Mouse (Mus musculus) stomach, embryonic 14.5 days (tissue): ENCODE data around the gene 0610037L13Rik. TPM values are rescaled to one million over a fixed set of nuclear protein-coding genes. Genes with fewer than 3 reads are reported as not detected.
A peak's percentile ranks its signal among the peaks of the same experiment; 100 is the strongest.

Source experiments
- ATAC-seq: fragments of 200-750 bp; cut with Nextera tagmentation; 2 replicates; pipeline ENCODE4 v1.8.0; 2017; ENCODE audit warnings: low read depth, moderate TSS enrichment; ENCODE audit not compliant: insufficient number of reproducible peaks, insufficient read depth, low FRiP score
- H3K27ac ChIP-seq: fragments of 300-500 bp; sonication (generic); 2 replicates; pipeline ENCODE4 v1.5.1; 2014; ENCODE audit warnings: mild to moderate bottlenecking, low read length, moderate library complexity, mixed read lengths
- H3K27me3 ChIP-seq: fragments of 300-500 bp; sonication (generic); 2 replicates; pipeline ENCODE4 v1.6.1; 2014; ENCODE audit warnings: low read length, control low read depth, mixed read lengths; ENCODE audit not compliant: control insufficient read depth, insufficient read depth
- H3K36me3 ChIP-seq: fragments of 300-500 bp; sonication (generic); 2 replicates; pipeline ENCODE4 v1.6.1; 2014; ENCODE audit warnings: mild to moderate bottlenecking, control low read depth, low read length, moderate library complexity, mixed read lengths; ENCODE audit not compliant: control insufficient read depth, insufficient read depth
- H3K4me1 ChIP-seq: fragments of 300-500 bp; sonication (generic); 2 replicates; pipeline ENCODE4 v1.6.1; 2014; ENCODE audit warnings: low read length, control low read depth, mixed read lengths; ENCODE audit not compliant: control insufficient read depth, insufficient read depth
- H3K4me2 ChIP-seq: fragments of 300-500 bp; sonication (generic); replicated peaks from 2 replicates; pipeline ENCODE4 v1.6.1; 2014; ENCODE audit warnings: low read depth, low read length, control low read depth
- H3K4me3 ChIP-seq: fragments of 300-500 bp; sonication (generic); 2 replicates; pipeline ENCODE4 v1.5.1; 2014; ENCODE audit warnings: low read depth, low read length, control low read depth
- H3K9ac ChIP-seq: fragments of 300-500 bp; sonication (generic); replicated peaks from 2 replicates; pipeline ENCODE4 v1.6.1; 2014; ENCODE audit warnings: low read depth, mild to moderate bottlenecking, control low read depth, low read length, moderate library complexity, mixed read lengths
- H3K9me3 ChIP-seq: fragments of 300-500 bp; sonication (generic); 2 replicates; pipeline ENCODE4 v1.6.1; 2016; ENCODE audit warnings: low read depth, low read length, control low read depth; ENCODE audit not compliant: control insufficient read depth
- WGBS: fragments of 180-500 bp; shearing (Covaris S2); extraction: QIAGEN DNeasy Blood & Tissue Kit; methylation state at CpG from one replicate; pipeline ENCODE4 v1.1.7; 2014; 5-methylcytosine and 5-hydroxymethylcytosine counted together
- polyA plus RNA-seq: library from polyadenylated mRNA; unstranded; fragments of >200 nt; fragmentation: Nextera tagmentation; extraction: Ambion mirVana; gene quantifications from 2 replicates; pipeline ENCODE4 v1.2.1, GENCODE M21; 2014

Gene 0610037L13Rik
- polyA plus RNA-seq, 1 experiment from 2014 or later: 147 TPM

DNA sequence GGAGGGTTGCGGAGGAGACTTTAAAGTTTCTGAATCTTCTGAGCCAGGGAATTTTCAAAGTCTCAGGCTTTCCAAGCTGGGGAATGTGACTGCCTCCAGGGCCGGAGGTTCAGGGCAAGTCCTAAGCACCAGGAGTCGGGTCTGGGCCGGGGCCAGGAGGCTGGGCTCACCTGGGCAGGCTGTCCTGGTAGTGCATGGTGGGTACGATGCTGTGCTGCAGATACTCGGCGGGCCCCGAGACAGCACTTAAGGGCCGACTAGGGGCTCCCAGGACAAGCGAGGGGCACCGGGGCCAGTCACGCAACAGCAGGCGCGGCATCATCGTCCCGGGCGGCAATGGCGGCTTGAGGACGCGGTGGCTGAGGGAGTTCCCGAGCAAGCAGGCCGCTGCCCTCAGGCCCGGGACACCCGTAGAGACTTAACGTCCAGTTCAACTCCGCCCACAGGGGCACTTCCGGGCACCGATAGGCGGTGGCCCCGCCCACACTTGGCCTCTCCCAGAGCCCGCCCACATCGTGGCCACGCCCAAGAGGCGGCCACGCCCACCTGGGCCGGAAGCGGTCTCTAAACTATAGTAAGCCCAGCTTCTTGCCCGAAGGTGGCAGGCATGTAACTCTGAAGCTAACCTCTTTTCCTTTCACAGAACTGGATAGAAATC lies 33.7 kb downstream of the 0610037L13Rik start, which contains the start of gene Cpt2:
Gene Cpt2 (minus strand): TSS at position 466 of the 658 bp plus-strand sequence.
- H3K27me3 ChIP-seq: no peaks in the 10 kb centered on the region
- H3K4me3 ChIP-seq: peak within 1 kb of the TSS; percentile 87
- peaks cover 14% of the 10 kb centered on the region; the same call in 1 of the 2 replicates for H3K4me1 ChIP-seq
- peak within 1 kb of the TSS; percentile 89 for H3K9ac ChIP-seq
- peak within 1 kb of the TSS; percentile 72 for H3K4me2 ChIP-seq
- H3K27ac ChIP-seq: peak within 1 kb of the TSS; percentile 79; the same call in 1 of the 2 replicates
- no peaks in the 10 kb centered on the region for H3K9me3 ChIP-seq
- peak; percentile 96 for ATAC-seq
- H3K36me3 ChIP-seq: no peaks in the 10 kb centered on the region
- under 1% methylated on average over 38 of the region's 38 CpGs for WGBS

DNA sequence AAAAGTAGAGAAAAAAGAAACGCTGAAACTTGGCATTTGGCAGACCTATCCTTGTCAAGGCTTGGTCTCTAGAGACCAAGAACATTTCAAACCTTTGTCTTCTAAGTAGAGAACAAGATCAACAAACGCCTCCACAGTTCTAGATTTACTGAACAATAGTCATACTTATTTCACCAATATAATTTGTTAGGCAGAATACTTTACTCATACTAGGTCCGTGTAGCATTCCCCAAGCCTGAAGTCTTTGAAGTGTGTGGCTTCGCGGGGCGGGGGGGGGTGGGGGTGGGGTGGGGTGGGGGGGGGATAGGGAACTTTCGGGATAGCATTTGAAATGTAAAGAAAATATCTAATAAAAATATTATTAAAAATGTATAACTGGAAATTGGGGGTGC lies 34.2 kb downstream of the 0610037L13Rik start:
- no peaks in the 10 kb centered on the region for H3K9me3 ChIP-seq
- no peaks in the 10 kb centered on the region for H3K36me3 ChIP-seq
- H3K27ac ChIP-seq: no peak overlapping the region
- no peaks in the 10 kb centered on the region for H3K27me3 ChIP-seq
- peak overlapping the region; percentile 87 for H3K4me3 ChIP-seq
- H3K4me1 ChIP-seq: peaks cover 14% of the 10 kb centered on the region; the same call in 1 of the 2 replicates
- peak overlapping the region; percentile 89; the same call in 1 of the 2 replicates for H3K9ac ChIP-seq
- 54% methylated on average over 7 of the region's 7 CpGs for WGBS
- ATAC-seq: no peak; the same call in 1 of the 2 replicates
- H3K4me2 ChIP-seq: peak overlapping the region; percentile 72

DNA sequence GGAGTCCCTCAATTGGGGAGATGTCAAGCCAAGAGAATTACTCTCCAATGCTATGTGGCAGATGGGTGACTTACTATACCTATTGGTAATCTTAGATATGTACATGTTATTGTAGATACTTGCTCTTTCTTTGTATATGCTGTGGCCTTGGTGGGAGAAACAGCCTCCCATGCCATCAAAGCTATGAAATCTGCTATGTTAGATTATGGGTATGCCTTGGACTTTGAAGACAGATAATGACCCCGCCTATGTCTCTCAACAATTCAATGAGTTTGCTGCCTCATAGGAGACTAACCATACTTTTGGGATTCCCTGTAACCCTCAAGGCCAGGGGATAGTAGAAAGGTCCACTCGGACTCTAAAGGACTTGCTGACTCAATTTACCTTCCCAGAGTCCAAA lies 38.7 kb downstream of the 0610037L13Rik start:
- no peak overlapping the region for H3K4me3 ChIP-seq
- no peak overlapping the region for H3K9ac ChIP-seq
- H3K4me2 ChIP-seq: no peak overlapping the region
- no peaks in the 10 kb centered on the region for H3K27me3 ChIP-seq
- ATAC-seq: no peak
- no peaks in the 10 kb centered on the region for H3K36me3 ChIP-seq
- no peaks in the 10 kb centered on the region for H3K4me1 ChIP-seq
- 60% methylated on average over 2 of the region's 2 CpGs for WGBS
- H3K9me3 ChIP-seq: no peaks in the 10 kb centered on the region
- H3K27ac ChIP-seq: no peak overlapping the region

DNA sequence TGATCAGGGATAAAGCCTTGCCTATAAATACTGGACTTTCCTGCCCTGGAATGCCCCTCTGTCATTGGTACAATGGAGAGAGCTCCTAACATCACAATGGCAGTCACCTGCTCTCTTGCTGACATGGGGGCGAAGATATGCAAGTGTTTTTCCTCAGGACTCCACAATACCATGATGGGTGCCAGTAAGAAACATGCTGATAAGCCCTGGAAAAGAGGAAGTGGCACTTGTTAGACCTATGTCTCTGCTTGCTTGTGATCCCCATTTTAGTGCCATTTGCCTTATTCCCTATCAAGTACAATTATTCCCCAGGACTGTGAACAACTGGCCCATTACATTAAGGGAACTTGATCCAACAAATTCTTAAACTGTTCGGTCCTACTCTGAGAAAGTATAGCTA lies 39.1 kb downstream of the 0610037L13Rik start:
- WGBS: 78% methylated on average over 2 of the region's 2 CpGs

DNA sequence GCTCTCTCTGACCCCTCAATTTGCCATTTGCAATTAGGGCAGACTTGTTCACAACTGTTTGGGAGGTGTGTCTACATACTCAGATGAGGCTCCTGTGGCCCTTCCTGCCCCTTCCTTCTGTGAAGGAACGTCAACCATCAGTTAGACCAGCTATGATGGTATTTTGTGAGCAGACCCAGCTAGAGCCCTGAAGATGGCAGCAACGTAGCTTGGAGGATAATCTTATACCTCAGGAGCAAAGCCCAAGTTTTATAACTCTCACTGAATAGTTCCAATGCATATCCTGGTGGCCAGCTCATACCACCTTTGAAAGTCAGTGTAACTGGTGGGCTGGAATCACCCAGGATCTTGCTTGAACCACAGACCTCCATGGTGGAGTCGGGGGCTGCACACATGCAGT lies 41.8 kb downstream of the 0610037L13Rik start:
- ATAC-seq: no peak
- Histone ChIP-seq H3K9ac (no peak overlapping the region), H3K4me1 (no peaks in the 10 kb centered on the region), H3K9me3 (no peaks in the 10 kb centered on the region), H3K4me2 (no peak overlapping the region), H3K4me3 (no peak overlapping the region), H3K27me3 (no peaks in the 10 kb centered on the region), H3K27ac (no peak overlapping the region), H3K36me3 (no peaks in the 10 kb centered on the region)
- 70% methylated on average over 3 of the region's 3 CpGs for WGBS

More for the DNA sequence above, 39.1 kb downstream of the 0610037L13Rik start:
- no peaks in the 10 kb centered on the region for H3K36me3 ChIP-seq
- no peak overlapping the region for H3K9ac ChIP-seq
- no peaks in the 10 kb centered on the region for H3K27me3 ChIP-seq
- no peak for ATAC-seq
- no peak overlapping the region for H3K27ac ChIP-seq
- H3K9me3 ChIP-seq: no peaks in the 10 kb centered on the region
- no peak overlapping the region for H3K4me2 ChIP-seq
- H3K4me3 ChIP-seq: no peak overlapping the region
- H3K4me1 ChIP-seq: no peaks in the 10 kb centered on the region

DNA sequence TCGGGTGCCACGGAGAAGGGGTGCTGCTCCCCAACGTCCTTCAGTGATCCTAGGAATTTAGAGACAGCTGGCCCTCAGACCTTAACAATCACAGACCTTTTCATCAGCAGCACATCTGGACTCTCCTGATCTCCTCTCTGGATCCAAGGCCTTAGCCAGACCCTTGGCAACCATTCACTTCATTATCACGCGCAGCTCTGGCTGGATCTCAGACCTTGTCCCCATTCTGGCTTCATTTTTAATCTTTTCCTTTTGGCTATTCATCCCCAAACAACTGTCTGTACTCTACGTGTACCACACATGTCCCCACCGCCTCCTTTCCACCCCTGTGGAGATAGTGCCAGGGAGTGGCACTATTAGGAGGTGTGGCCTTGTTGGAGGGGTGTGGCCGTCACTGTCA lies 43.6 kb downstream of the 0610037L13Rik start:
- Histone ChIP-seq H3K27ac (no peak overlapping the region), H3K4me1 (peaks cover 6% of the 10 kb centered on the region; the same call in 1 of the 2 replicates), H3K27me3 (no peaks in the 10 kb centered on the region), H3K36me3 (no peaks in the 10 kb centered on the region), H3K4me2 (no peak overlapping the region), H3K9ac (no peak overlapping the region), H3K4me3 (no peak overlapping the region), H3K9me3 (no peaks in the 10 kb centered on the region)
- no peak for ATAC-seq
- WGBS: 82% methylated on average over 8 of the region's 8 CpGs

DNA sequence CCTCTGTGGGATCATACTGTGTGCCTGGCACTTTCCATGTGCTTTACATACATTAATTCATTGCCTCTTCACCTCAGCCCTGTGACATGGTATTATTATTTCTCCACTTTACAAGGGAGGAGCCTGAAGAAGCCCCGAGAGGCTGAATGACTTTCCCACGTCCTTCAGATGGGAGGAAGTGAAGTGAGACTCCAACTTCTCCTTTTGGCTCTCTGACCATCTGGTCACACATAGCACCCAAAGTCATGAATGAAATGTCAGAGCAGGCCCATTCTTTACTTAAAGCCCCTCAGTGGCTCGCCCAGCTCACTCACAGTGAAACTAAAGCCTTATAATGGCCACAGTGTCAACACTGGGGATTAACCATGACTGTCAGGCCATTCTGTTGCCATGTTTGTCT lies 45.6 kb downstream of the 0610037L13Rik start:
- no peak overlapping the region for H3K27ac ChIP-seq
- H3K9ac ChIP-seq: no peak overlapping the region
- H3K4me2 ChIP-seq: no peak overlapping the region
- no peak overlapping the region for H3K4me3 ChIP-seq
- H3K4me1 ChIP-seq: peaks cover 6% of the 10 kb centered on the region; the same call in 1 of the 2 replicates
- no peaks in the 10 kb centered on the region for H3K36me3 ChIP-seq
- no peak for ATAC-seq
- 59% methylated on average over 3 of the region's 3 CpGs for WGBS
- no peaks in the 10 kb centered on the region for H3K9me3 ChIP-seq
- no peaks in the 10 kb centered on the region for H3K27me3 ChIP-seq

DNA sequence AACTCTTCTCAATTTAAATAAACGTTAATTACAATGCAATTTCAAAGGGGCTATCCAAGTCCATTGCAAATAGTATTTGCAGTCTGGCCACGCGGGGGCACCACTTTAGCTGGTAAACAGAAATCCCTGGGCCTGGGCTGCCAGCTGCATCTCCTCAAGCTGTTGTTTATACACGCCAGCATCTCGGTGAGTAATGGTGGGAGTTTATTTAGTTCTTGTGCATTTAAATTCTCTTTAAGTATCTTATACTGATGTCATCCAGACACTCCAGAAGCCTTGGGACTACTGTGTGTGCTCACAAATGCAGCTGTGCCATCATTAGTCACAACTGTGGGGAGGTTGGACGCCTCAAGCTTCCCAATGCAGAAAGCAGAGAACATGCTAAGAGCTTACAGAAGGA lies 47.7 kb downstream of the 0610037L13Rik start:
- Histone ChIP-seq H3K27me3 (no peaks in the 10 kb centered on the region), H3K4me3 (no peak overlapping the region), H3K9ac (no peak overlapping the region), H3K4me1 (peaks cover 6% of the 10 kb centered on the region; the same call in 1 of the 2 replicates), H3K36me3 (no peaks in the 10 kb centered on the region), H3K27ac (peak overlapping the region; percentile 53; the same call in 1 of the 2 replicates), H3K9me3 (no peaks in the 10 kb centered on the region), H3K4me2 (no peak overlapping the region)
- peak; percentile 74 for ATAC-seq
- 15% methylated on average over 6 of the region's 6 CpGs for WGBS
